Mouse (Mus musculus): Measurements from ENCODE around the gene Fa2h.

Gene Fa2h

GRCm38 (mm10) chr8:111299821-111300568, 93.6 kb downstream of the Fa2h start, which contains the start of gene Rfwd3:
Gene Rfwd3, minus strand, starts transcription at chr8:111300222.
- peak; percentile 96 for DNase-seq (ENCODE audit: low read depth, low spot score)

- no peak for DNase-seq (ENCODE audit: low read depth, low spot score)
These were observed 94.2 kb downstream of the Fa2h start for GRCm38 (mm10) chr8:111299363-111299820.

GRCm38 (mm10) chr8:111298011-111298410, 95.6 kb downstream of the Fa2h start:
- DNase-seq (ENCODE audit: low read depth, low spot score) = no peak
